Mouse (Mus musculus): ENCODE data around the gene Mdm2.

- TF ChIP-seq FLI1 (IDR thresholded peaks at IDR 0.05; ENCODE audit: low read length) (no peak), GATA1 (IDR thresholded peaks at IDR 0.05; ENCODE audit: borderline replicate concordance, low read length) (no peak)
Measured at GRCm38 (mm10) chr10:117671266-117671665, 39.3 kb downstream of the Mdm2 start.
